Mouse (Mus musculus): ENCODE data around the gene Grm4.

- TF ChIP-seq CTCF (conservative IDR thresholded peaks at IDR 0.05; ENCODE audit: insufficient read depth, insufficient read length, low read depth, low read length) (no peak), POLR2A (IDR thresholded peaks at IDR 0.05; ENCODE audit: low read depth, low read length) (no peak)
Observed at GRCm38 (mm10) chr17:27518700-27519595, 2.3 kb downstream of the Grm4 start.

Data from kidney, adult 2 months (tissue).